Mouse (Mus musculus) stomach, postnatal 0 days (tissue): Measurements from ENCODE around the gene Zdhhc21.

Source experiments
- CTCF ChIP-seq: IDR thresholded peaks from 2 replicates; pipeline ENCODE4 v1.5.1; 2016; ENCODE audit warnings: antibody characterized with exemption, low read depth, mild to moderate bottlenecking, moderate library complexity
- EP300 ChIP-seq: optimal IDR thresholded peaks from 2 replicates; pipeline ENCODE3; 2016; ENCODE audit warnings: antibody characterized with exemption

DNA sequence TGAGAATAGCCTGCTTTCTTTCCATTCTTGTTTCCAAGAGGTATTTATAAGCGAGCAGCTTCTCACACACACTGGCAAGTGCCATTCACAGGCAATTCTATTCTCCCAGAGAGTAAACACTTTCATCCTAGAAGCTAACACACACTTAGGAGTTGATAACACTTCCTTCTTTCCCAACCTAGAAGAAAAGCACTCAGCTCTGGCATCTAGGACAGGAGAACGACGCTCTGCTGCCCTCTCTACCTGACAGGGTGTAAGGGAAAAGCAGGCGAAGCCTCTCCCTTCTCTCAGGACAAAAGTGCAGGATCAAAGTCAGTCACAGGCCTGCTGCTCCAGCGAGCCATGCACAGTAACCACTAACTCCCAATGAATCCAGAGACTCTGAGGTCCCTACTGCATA is 30.3 kb downstream of the Zdhhc21 start:
- peak; percentile 17; the same call in 1 of the 2 replicates for TF ChIP-seq CTCF
- no peak for TF ChIP-seq EP300
